Mouse (Mus musculus): ENCODE measurements around the gene Camta2.

GRCm38 (mm10) chr11:70700613-70701012 lies 12.7 kb upstream of the Camta2 start:
- no peak for TF ChIP-seq GATA1 (IDR thresholded peaks at IDR 0.05; ENCODE audit: low read length)
- no peak for TF ChIP-seq TAL1 (IDR thresholded peaks at IDR 0.05; ENCODE audit: low read length)

Measured in erythroblast, embryonic 14.5 days (primary cell).